Mouse (Mus musculus) small intestine, adult 2 months (tissue): ENCODE measurements around the gene Rdh11. TPM values are rescaled to one million over a fixed set of nuclear protein-coding genes. Genes with fewer than 3 reads are reported as not detected.

ENCODE experiments used
- H3K27ac ChIP-seq: fragments of 200-500 bp; 2 replicates; pipeline ENCODE4 v1.5.1; 2012; ENCODE audit warnings: low read depth, low read length, control low read depth, inconsistent platforms; ENCODE audit not compliant: insufficient read depth
- H3K27me3 ChIP-seq: fragments of 200-500 bp; 2 replicates; pipeline ENCODE4 v1.6.1; 2012; ENCODE audit warnings: mild to moderate bottlenecking, moderate library complexity, low read length, inconsistent platforms; ENCODE audit not compliant: control insufficient read depth, insufficient read depth
- H3K36me3 ChIP-seq: fragments of 200-500 bp; 2 replicates; pipeline ENCODE4 v1.6.1; 2012; ENCODE audit warnings: mild to moderate bottlenecking, low read length, control low read depth, inconsistent platforms; ENCODE audit not compliant: control insufficient read depth, insufficient read depth
- H3K4me1 ChIP-seq: fragments of 200-500 bp; 2 replicates; pipeline ENCODE4 v1.6.1; 2012; ENCODE audit warnings: low read length, inconsistent platforms, mixed read lengths; ENCODE audit not compliant: control insufficient read depth, insufficient read depth, insufficient read length
- H3K4me3 ChIP-seq: fragments of 200-500 bp; 2 replicates; pipeline ENCODE4 v1.5.1; 2012; ENCODE audit warnings: low read depth, mild to moderate bottlenecking, control low read depth, inconsistent platforms, low read length, moderate library complexity
- CTCF ChIP-seq: fragments of 200-500 bp; IDR thresholded peaks from 2 replicates; pipeline ENCODE4 v1.5.1; 2012; ENCODE audit warnings: low read depth, mild to moderate bottlenecking, control low read depth, inconsistent platforms, low read length, moderate library complexity, mixed read lengths; ENCODE audit not compliant: insufficient replicate concordance, insufficient read length; ENCODE audit errors: extremely low read depth
- POLR2A ChIP-seq: fragments of 200-500 bp; IDR thresholded peaks from 2 replicates; pipeline ENCODE4 v1.6.1; 2012; ENCODE audit warnings: low read depth, mild to moderate bottlenecking, control low read depth, inconsistent platforms, low read length, moderate library complexity
- WGBS: fragments of 180-500 bp; shearing (Covaris S2); methylation state at CpG from one replicate; pipeline ENCODE4 v1.1.7; 2018; 5-methylcytosine and 5-hydroxymethylcytosine counted together
- polyA plus RNA-seq: library from polyadenylated mRNA; depleted of rRNA; stranded (reverse); fragments of >200 nt; gene quantifications from 2 replicates; pipeline ENCODE4 v1.2.3, GENCODE M21; 2012; rRNA removed

Gene Rdh11
- polyA plus RNA-seq, 1 experiment = 11.6 TPM

DNA sequence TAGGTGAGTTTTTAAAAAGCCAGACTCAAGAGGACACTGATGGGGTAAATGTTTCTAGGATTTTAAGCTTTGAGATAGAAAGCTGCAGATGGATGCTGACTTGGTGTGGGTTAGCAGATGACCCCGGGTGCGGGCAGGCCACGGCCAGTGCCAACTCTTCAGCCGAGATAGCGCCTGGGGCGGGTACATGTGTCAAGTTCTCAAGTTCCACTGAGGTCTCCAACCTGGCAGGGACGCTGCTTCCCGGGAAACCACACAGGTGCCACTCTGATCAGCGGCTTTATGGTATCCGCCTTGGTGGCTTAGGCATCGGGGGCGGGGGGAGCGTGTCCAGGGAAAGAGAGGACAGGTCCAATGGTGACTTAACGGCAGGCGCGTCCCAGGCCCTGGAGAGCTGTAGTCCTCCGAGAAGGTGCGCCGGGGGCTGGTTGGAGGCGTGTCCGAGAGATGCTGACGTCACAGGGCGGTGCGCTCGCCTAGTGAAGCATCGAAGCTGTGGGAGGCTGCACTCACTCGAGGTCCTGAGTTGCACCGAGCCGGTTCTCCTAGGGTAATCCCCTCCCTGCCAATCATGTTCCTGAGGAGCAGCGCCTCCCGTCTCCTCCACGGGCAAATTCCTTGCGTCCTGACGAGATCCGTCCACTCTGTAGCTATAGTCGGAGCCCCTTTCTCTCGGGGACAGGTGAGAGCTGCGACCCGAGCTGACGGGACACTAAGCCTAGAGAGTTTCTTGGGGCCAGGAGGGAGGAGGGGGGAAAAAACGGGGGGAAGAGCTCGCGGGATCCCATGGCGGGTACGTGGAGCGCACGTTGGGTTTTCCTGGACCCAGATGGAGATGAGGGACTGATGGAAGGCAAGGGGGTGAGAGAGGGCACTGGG is 61.6 kb downstream of the Rdh11 start, which contains the start of gene Arg2:
Gene Arg2, plus strand, starts transcription at position 479 of the 879 bp plus-strand sequence.
- TF ChIP-seq POLR2A (peak; percentile 92), CTCF (no peak)
- Histone ChIP-seq H3K4me1 (peaks cover 14% of the 10 kb centered on the region), H3K27me3 (0 out of 2 replicates have a peak, but pooled peaks cover 4% of the 10 kb centered on the region), H3K27ac (peak within 1 kb of the TSS; percentile 42), H3K4me3 (peak within 1 kb of the TSS; percentile 84), H3K36me3 (peaks cover 17% of the 10 kb centered on the region)
- under 1% methylated on average over 47 of the region's 47 CpGs for WGBS

Other genes with a start within 250 kb of the Rdh11 start
- 6.6 and 11.7 TPM in 2 replicates for gene Tmem229b, start 184.7 kb downstream of the Rdh11 start, polyA plus RNA-seq
- 8.4 and 18.1 TPM in 2 replicates for gene Plekhh1, start 163.1 kb downstream of the Rdh11 start, polyA plus RNA-seq
- 7.5 and 9.9 TPM in 2 replicates for gene Pigh, start 102.6 kb downstream of the Rdh11 start, polyA plus RNA-seq
- gene Arg2, start 61.5 kb downstream of the Rdh11 start, polyA plus RNA-seq = 148 and 162 TPM in 2 replicates
- 23.4 and 56.8 TPM in 2 replicates for gene Vti1b, start 19.6 kb downstream of the Rdh11 start, polyA plus RNA-seq
- gene Rdh12, start 16.6 kb upstream of the Rdh11 start, polyA plus RNA-seq = 0.44 and 0.47 TPM in 2 replicates
- 10.8 and 17.1 TPM in 2 replicates for gene Zfyve26, start 104.0 kb upstream of the Rdh11 start, polyA plus RNA-seq
- gene Rad51b, start 105.0 kb upstream of the Rdh11 start, polyA plus RNA-seq = 0.14 and 0.46 TPM in 2 replicates